Mouse (Mus musculus) intestine, embryonic 15.5 days (tissue): Measurements from ENCODE around the gene Gm9045. TPM values are rescaled to one million over a fixed set of nuclear protein-coding genes. Genes with fewer than 3 reads are reported as not detected.

Source experiments
- polyA plus RNA-seq: library from polyadenylated mRNA; unstranded; fragments of >200 nt; fragmentation: Nextera tagmentation; extraction: Ambion mirVana; gene quantifications from 2 replicates; pipeline ENCODE4 v1.2.1, GENCODE M21; 2015

Gene Gm9045
- polyA plus RNA-seq, 1 experiment from 2014 or later = not detected

Other genes starting within 250 kb of the Gm9045 start
- gene Mdm1, start 196.0 kb downstream of the Gm9045 start, polyA plus RNA-seq = 17.2 and 19.6 TPM in 2 replicates
- not detected in 2 replicates for gene Il22, start 132.9 kb downstream of the Gm9045 start, polyA plus RNA-seq
- not detected in 2 replicates for gene Gm32717, start 97.1 kb downstream of the Gm9045 start, polyA plus RNA-seq
- gene Gm32802, start 79.1 kb downstream of the Gm9045 start, polyA plus RNA-seq = not detected in 2 replicates
- not detected in 2 replicates for gene Iltifb, start 42.8 kb downstream of the Gm9045 start, polyA plus RNA-seq
- not detected in 2 replicates for gene Gm9040, start 10.9 kb downstream of the Gm9045 start, polyA plus RNA-seq
- not detected in 2 replicates for gene Gm9044, start 5.4 kb downstream of the Gm9045 start, polyA plus RNA-seq
- gene Gm9046, start 5.4 kb upstream of the Gm9045 start, polyA plus RNA-seq = not detected in 2 replicates
- gene Gm9048, start 10.8 kb upstream of the Gm9045 start, polyA plus RNA-seq = not detected in 2 replicates
- gene Gm9049, start 16.3 kb upstream of the Gm9045 start, polyA plus RNA-seq = not detected in 2 replicates
- not detected in 2 replicates for gene Ifng, start 103.2 kb upstream of the Gm9045 start, polyA plus RNA-seq